Mouse (Mus musculus): ENCODE data around the gene Ankrd23.

Gene Ankrd23

DNA sequence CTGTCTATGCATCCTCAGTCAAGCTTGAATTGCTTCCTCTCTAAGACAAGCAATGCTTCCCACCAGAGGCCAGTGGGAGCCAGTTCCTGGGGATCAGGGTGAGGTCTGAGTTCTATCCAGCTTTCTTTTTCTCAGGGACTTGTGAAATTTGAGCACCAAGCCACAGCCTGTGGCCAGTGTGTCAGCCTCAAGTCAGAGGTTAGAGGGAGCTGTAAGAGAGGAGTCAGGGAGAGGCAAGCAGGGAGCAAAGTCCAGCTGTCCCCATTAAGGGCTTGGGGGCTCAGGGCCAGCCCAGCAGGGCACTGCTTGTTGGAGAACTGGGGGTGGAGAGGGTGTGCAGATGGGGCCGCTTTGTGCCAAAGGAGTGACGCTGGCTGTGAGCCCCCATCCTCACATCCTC lies 26.5 kb upstream of the Ankrd23 start:
- DNase-seq = no peak

DNA sequence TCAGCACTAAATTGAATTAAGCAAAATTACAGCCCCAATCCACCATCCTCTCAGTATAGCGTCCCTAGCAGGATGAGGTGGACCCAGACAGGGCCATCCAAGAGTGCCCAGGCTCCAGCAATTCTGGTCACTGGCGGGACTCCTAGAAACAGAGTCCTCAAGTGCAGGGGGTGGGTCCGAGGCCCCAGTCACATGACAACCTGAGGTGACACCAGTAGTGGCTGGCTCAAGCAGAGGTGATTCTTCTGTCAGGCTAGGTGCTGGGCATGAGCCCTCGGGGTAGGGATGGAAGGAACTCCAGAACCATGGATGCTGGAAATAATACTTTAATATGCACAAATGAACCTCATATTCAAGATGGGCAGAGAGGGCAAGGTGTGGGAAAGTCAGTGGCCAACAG lies 25.7 kb upstream of the Ankrd23 start:
- DNase-seq = no peak

DNA sequence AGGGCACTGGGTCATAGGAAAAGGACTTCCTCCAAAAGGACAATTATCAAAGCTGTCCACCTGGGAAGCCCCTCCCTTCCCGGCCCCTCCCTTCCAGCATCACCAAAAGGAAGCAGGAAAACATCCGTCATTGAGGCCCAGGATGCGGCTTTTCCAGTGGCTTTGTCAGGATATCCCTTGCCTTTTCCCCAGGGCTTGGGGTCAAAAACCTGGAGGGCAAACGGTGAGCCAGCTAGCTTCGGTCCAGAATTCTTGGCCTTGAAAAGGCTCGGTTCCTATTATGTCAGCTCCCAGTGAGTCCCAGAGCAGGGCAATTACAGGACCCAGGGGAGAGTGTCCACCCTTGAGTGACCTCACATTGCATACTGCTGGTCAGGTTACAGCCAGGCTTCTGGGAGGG lies 24.2 kb upstream of the Ankrd23 start:
- no peak for DNase-seq

DNA sequence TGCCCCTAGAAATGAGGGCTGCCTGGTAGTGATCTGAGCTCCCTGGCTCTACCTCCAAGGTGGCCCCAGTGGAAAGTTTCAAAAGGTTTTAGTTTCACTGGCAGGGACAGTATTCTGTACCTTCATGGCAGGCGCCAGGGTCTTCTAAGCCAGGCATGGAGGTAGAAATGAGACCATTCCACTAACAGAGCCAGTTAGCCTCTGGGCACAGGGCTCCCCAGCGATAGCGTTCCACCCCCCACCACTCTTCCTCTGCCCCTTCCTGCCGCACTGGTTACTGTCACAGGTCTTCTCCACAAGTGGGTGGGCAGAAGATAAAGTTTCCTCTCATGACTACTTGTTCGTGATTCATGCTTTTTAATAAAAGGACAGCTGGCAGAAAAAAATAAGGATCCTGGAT lies 23.2 kb upstream of the Ankrd23 start:
- DNase-seq = no peak

DNA sequence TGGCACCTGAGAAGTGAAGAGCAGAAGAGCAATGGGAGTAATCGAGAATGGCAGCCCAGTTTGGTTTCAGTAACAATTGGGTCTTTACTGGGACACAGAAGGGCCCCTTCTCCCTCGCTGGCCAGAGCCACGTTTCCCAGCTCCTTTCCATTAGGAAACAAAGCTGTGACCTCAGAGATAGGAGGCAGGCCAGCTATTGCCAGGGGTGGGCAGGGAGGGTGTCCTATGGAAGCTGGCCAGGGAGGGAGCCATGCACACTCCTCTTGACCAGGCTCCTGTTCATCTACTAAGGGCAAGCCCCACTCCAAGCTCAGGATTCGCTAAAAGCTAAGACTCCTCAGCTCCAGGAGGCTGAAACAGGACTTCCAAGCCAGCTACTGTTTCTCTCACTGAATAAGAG lies 22.6 kb upstream of the Ankrd23 start:
- DNase-seq = no peak

DNA sequence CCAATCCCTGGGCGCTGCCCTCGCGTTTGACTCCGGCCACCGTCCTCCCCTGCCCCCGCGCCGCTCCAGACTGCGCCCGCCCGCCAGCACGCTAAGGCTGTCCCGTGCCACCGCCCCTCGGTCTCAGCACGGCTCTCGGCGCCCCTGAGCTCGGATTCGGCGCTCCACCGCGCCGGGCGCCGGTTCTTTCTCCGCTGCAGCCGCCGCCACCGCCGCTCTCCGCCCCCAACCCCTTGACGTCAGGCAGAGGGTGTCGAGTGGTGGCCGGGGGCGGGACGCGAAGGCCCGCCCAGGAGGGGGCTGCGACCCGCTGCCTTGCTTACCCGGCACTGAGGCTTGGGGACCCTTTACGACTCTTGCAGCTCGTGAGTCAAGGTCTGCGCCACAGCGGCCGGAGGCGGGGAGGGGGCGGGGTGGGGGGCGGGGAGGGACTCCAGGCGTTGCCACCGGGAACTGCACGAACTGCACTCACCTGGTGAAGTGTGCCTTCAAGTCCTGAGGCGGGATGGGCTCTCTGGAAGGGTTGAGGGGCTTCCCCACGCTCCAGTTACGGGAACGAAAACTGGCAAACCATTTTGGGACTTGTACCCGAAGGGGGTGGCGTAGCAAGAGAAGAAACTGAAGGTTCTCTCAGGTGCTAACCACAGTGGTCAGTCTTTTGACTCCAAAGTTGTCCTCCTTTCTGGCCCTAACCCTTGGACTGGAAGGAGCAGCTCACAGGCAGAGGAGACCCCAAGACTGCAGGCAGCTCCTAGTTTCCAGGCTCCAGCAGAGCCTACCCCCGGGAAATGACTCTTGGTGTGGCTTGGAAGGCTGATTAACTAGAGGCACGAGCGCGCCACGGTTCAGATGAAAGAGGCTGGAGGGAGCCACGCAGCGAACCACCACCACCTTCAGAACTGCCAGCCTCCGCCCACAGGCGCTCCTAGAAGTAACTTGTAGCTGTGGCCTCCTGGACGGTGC lies 21.6 kb upstream of the Ankrd23 start, which contains the start of gene Sema4c:
TSS of gene Sema4c (minus strand) at position 319 of the 963 bp plus-strand sequence.
- DNase-seq = peak; percentile 77

DNA sequence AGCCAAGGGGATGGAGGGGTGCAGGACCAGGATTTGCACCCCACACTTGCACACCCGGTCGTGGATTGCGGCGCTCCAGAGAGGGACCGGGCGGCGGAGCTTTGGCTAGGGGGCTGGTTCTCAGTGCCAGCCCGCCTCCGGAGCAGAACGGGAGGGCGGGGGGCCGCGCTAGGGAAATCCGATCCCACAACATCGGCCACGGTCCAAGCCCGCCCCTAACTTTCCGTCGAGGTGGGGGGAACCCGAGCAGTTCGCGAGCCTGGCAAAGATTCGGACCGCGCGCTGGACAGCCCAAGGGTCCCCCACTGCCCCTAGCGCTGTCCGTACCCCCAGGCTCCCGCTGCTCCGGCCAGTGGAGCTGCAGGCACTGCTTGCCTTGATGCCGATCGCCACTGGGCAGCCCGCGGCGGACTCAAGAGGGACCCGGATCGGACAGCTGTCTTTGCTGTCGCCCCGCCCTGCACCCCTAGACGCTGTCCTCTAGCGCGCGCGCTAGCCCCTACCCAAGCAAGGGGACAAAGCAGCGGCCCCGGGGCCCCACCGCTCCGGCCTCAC lies 20.9 kb upstream of the Ankrd23 start:
- DNase-seq = peak; percentile 81

DNA sequence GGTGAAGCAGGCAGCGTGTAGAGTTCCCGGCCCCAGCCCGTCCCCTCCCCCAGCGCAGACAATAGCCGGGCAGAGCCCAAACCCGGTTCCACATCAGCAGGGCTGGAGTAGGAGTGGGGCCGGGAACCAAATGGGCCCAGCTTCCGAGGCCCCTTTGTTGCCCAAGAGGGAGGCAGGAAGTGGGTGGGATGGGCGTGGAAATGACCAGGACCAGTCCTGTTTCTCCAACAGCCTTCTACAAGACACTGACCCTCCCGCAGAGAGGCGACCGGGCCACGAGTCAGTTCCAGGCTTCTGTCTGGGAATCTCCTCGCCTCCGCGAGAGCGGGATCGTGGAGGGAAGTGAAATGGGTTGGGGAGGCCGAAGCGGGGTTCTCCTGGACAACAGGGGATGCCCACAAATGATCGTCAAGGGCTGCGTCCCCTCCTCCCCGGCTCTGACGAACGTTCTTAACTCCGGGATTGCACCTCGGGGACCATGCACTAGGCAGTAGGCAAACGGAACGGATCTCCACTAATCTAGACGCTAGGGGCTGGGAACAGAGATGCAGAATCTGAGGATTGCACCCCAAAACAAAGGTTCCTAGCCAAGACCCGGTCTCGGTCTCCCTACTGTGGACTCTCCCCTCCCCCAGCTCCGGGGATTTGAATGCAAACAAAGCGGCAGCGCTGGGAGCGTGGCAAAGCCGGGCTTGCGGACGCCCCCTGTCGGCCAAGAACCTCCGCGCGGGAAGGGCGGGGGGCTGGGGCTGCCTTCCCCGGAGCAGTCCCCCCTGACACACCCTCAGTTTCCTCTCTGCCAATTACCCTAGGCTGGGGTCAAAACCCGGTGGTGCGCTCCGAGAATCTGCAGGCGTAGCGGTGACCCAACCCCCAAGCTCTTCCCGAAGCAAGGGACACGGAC lies 20.1 kb upstream of the Ankrd23 start:
- DNase-seq = peak; percentile 100

DNA sequence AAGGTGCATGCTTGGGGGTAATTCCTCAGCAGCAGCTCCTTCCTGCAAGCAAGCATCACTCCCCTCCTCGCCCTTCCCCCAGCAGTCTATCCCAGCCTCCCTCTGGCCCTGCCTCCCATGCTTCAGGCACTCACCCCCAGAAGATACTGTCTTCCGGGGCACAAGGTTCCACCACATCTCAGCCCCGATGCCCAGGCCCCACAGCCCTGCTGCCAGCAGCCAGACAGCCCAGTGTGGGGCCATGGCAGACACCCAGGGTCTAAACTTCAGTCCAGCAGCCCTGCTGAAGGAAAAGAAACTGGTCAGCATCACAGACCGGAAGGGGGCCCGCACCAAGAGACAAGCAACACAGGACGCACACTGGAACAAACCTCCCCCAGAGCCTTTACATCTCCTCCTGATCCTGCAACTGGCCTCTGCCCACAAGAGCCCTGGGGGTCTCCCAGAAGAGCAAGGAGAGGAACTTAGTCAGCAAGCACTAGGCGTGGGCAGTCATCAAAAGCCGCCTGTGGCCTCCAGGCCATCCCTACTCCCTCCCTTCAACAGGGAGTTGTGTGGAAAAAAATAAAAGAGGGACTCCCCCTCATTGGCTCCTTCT lies 19.2 kb upstream of the Ankrd23 start:
- peak; percentile 37 for DNase-seq

DNA sequence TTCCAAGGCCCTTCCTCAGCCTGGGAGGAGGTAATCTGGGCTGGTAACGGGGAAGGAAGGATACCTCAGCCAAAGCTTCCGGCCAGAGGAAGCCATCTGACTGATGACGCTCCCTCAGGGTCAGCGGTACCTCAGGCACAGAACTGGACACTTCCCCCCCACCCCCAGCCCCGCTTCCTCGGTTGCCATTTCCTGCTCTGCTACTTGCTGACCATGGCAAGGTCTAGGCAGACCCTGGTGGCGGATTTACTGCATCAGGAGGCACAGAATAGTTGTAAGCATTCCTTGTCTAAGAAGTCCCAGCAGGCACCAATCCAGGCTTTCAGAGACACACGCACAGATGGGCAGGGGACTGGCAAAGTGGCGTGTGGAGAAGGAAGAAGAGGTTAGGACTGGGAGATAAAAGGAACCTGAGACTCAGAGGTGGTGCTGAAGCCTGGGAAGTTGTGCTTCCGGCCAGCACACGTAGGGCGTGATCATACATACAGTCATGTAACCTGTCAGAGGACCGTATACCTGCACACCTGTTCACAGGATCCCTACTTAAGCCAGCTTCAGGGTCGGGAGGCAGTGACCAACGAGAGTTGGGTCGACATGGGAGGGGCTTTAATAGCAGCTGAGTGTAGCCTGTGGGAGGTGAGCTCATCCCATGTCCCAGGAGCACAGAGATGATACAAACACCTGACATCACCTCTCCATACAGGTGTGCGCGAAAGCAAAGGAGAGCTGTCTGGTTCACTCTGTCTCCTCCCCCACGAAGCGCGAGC lies 18.1 kb upstream of the Ankrd23 start:
- no peak for DNase-seq

DNA sequence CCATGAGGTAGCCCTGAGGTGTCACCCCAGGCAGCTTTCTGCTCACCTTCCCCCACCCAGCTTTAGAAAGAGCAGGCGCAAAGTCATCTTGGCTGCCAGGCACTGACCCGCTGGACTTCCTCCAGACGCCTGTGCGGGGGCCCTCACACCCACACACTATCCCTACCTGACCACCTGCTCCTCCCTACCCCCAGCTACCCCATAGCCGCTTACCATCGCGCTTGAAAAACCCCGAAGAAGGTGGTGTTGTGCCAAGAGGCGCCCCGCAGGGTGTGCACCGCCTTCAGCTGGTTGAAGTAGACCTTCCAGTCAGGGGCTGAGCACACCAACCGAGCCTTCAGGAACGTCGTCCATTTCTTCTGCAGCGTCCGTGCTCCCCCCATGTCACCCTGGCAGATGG lies 15.8 kb upstream of the Ankrd23 start:
- no peak for DNase-seq

DNA sequence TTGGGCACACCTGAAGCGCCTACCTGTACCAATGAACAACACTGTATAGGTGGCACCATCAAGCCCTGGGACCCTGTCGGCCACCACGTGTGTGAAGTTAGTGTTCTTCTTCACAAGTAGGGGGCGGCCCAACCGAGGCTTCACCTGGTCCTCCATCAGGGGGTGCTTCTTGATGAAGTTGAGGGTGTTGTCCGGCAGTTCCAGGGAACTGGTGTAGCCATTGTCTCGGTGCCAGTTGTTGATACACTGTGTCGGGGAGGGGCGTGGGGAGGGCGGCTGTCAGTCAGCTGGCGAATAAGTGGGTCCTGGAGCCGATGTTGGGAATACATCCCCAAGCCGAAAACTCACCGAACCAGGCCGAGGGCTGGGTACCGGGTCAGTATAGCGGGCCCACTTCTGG lies 15.2 kb upstream of the Ankrd23 start:
- no peak for DNase-seq

DNA sequence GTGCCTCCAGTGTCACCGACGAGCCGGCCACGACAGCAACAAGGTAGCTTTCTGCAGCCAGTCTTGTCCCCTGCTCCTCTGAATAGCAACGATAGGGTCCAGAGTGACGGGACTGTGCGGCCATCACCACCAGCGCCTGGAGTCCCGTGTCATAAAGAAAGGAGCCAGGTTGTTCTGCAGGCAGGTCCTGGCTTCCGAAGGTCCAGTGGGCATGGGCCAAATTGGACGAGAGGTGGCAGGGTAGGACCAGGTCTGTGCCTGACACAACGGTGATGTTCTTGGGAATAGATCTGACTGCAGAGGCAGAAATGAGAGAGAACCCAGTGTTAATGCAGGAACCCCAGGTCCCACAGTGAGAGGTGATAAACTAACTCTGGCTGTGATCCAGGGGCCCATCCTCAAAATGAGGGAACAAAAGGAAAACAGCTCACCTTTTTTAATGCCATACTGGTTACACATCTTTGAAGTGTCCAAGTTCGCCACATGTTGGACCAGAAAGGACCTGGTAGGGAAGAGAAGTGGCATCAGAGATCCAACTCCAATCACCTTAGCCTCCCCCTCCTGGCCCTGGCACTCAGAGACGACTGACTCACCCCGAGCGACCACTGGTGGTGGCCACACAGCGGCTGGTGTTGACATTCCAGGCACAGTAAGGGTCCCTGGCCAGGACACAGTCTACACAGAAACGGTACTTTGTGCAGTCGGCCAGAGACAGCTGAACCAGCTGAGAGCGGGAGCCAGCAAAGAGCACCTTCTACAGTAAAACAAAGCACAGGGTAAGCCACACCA lies 13.6 kb upstream of the Ankrd23 start:
- DNase-seq = no peak

DNA sequence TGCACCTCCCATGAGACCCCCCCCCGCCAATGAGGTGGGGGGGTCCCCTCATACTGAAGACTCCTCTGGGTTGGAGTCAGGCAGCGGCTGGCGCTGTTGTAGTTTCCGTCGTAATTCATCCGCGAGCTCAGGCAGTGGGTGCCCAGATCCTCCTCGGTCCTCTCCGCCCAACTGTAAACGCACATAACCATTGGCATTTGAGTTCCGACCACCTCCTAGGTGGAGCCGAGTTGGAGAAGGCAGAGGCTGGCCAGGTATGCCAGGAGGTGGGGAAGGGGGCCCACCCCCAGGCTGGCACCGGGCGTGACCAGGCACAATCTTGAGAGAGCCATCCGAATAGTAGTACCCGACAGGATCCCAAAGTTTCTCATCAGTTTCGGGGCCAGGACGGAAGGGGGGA lies 12.8 kb upstream of the Ankrd23 start:
- no peak for DNase-seq

DNA sequence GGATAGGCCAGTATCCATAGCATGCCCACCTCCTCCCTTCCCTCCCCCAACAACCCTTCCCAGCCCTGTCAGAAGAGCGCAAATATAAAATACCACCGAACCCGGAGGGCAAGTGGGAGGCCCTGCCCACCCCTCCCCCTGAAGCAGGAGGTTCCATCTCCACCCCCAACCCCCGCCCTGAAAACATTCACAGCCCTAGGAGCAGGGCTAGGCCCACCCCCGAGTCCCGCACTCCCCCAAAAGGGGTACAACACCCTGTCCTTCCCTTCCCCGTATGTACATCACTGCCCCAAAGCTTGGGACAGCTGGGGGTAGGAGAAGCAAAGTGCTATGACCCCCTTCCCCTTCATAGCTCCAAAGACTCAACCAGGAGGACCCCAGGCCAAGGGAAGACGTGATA lies 12.1 kb upstream of the Ankrd23 start:
- DNase-seq = no peak

DNA sequence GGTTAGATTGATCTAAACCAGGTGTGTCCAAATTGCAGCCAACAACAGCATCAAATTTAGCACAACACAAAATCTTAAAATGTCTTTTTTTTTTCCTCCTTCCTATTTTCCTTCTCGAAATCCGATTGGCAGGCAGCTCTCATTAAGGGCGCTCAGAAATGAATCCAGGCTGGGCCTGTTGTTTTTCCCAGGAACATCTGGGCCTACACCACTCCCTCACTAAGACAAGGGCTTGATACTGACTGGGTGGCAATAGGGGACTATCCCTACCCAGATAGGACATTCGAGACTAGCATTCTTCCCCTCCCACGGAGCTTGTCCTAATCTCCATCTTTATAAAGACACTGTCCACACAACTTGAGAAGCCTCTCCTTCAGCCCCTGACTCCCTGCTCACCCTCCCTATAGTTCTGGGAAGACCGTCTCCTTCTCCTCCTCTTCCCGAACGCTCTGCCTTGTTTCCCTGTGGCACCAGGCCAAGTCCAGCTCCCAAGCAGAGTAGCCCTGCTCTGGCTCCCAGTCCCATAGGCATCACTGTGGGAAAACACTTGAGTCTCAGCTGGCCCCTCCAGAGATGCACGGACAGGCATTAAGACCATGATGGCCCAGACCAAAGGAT lies 11.4 kb upstream of the Ankrd23 start:
- DNase-seq = peak; percentile 63

DNA sequence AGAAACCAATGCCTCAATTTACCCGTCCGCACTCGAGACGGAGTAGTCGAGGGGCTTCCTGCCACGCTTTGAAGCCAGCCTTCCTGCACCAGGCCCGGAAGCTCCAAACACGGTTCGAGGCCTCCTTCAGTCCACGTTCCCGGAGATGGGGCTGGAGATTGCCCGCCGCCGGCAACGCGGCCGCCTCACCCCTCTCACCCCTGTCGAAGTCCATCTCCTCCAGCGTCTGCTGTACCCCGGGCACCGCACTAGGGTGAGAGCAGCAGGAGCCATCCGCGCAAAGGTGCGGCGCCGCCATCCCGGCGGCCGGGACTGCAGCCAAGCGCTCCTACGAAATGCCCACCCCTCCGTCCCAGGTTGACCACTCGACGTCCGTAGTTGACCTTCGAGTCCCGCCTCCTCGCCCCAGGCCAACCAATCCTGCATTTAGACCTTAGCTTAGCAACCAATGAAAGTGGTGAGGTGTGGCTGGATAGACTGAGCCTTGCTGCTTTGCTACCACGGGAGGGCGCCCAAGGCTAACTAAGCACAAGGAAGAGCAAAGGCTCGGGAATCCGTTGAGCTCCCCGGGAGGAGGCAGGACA lies 10.3 kb upstream of the Ankrd23 start, which contains the start of gene Ankrd39:
TSS of gene Ankrd39 (minus strand) at position 558 of the 584 bp plus-strand sequence.
- peak; percentile 96 for DNase-seq

DNA sequence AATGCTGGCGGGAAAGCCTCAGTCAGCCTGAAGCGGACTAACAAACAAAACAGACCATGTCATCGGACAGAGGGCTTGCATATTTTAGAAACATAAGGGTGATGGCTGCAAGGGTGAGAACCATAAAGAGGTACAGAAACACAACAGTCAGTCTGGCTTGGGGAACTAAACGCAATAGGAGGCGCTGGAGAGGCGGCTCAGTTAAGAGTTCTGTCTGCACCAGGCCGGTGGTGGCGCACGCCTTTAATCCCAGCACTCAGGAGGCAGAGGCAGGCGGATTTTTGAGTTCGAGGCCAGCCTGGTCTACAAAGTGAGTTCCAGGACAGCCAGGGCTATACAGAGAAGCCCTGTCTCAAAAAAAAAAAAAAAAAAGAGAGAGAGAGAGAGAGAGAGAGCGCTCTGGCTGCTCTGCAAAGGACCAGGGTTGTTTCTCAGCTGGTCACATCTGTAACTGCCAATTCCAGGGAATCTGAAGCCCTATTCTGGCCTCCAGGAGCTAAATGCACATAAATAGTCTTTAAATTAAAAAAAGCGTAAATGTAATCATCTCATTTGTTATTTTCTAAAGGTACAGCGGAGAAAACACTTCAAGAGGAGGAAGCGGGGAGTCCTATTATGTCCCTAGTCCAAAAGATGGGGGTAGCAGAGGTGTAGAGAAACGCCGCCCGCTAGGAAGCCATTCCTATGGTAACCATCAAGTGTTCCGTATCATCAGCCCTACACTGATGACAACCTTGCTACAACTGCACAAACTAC lies 9.3 kb upstream of the Ankrd23 start:
- no peak for DNase-seq

DNA sequence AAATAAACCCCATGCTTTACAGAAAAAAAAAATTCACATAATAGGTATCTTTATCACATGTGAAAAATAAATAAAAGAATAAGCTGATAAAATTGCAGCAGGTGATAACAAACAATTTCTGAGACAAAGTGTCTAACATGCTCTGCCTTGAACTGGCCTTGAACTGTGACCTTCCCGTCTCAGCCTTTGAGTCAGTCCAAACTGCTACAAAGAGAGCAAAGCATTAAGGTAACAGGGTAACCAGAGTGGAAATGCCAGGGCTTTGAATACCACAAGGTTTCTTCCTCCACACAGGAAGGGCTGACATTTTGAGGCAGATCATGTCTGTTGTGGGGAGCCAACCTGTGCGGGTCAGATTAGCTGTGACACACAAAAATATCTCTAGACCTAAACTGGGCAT lies 8.7 kb upstream of the Ankrd23 start:
- no peak for DNase-seq

DNA sequence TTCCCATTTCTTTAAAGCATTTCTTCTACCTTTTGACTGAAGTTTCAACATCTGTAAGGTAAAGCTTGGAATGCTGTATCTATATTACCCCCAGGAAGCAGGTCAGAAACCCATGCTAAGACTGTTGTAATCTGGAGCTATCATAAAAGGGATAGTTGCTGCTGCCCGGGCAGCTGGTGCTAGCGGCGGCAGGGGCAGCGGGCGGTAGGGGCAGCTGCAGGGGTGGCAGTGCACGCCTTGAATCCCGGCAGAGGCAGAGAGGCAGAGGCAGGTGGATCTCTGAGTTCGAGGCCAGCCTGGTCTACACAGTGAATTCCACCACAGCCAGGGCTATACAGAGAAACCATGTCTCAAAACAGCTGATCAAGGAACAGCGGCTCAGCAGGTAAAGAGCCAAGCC lies 6.2 kb upstream of the Ankrd23 start:
- DNase-seq = no peak
